In the genomic region with DNA sequence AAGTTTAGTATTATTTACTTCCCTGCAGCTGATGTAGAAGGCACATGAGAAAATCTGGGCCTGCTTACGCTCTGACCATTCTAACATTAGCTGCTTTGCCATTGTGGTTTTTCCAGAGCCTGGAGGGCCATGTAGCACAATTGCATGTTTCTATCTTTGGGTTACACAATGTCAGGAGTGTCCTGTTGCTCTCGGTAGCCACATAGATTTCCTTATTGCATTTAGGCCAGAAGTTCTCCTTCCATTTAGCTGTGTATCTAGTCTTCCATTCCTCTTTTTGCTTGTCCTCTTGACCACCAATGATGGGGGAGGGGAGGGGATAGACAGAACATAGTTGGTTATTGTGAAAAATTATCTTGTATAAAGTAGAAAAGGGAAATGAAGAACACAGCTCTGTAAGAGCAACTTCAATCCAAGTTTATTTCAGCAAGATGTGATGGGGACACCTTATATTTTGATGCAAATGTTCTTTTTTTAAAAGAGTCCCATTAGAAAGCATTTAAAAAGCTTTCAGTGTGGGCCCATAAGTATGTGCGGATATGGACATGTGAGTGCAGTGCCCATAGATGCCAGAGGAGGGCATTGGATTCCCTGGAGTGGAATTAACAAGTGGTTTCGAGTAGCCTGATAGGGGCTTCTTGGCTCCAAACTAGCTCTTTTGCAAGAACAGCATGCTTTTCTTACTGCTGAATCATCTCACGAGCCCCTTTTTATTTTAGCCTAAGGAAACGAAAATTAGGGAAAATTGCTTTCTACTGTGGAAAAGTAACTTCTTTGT, we compare ENCODE assay signal across 16 mouse cellular contexts. TPM values are rescaled to one million over a fixed set of nuclear protein-coding genes. Genes with fewer than 3 reads are reported as not detected.
A peak's percentile ranks its signal among the peaks of the same experiment; 100 is the strongest.
DNase-seq lines count a peak whose midpoint lies in the region; ATAC-seq and TF ChIP-seq lines count a peak whose summit lies in the region.
"Had no signal": no experiment of that assay in that cellular context is flagged by ENCODE, and none has a peak within 500 bp of the region (broad histone marks: within the 10 kb centered on the region; RNA-seq: fewer than 3 reads in every experiment).

No protein-coding gene starts in this region.

- H3K27ac ChIP-seq in hindbrain, postnatal 0 days = no peak overlapping the region
- H3K27ac ChIP-seq in hindbrain, embryonic 10.5 days = no peak overlapping the region
- H3K27ac ChIP-seq: hindbrain, embryonic 13.5 days; left cerebral cortex, adult 2 months; limb, embryonic 12.5 days; midbrain, embryonic 12.5 days had no signal

- no peak overlapping the region for H3K9ac ChIP-seq in hindbrain, postnatal 0 days (replicated peaks; ENCODE audit: low read length)
- H3K9ac ChIP-seq: hindbrain, embryonic 13.5 days; limb, embryonic 12.5 days; midbrain, embryonic 12.5 days had no signal

- WGBS in hindbrain, postnatal 0 days = 89% methylated on average over 6 of the region's 6 CpGs
- WGBS in hindbrain, embryonic 10.5 days = 89% methylated on average over 6 of the region's 6 CpGs

- no peaks in the 10 kb centered on the region for H3K9me3 ChIP-seq in hindbrain, postnatal 0 days (ENCODE audit: low read length)
- H3K9me3 ChIP-seq in hindbrain, embryonic 10.5 days = no peaks in the 10 kb centered on the region
- H3K9me3 ChIP-seq: hindbrain, embryonic 13.5 days; limb, embryonic 12.5 days; midbrain, embryonic 12.5 days had no signal

- no peaks in the 10 kb centered on the region for H3K4me1 ChIP-seq in hindbrain, postnatal 0 days (ENCODE audit: insufficient read depth, low read length)
- H3K4me1 ChIP-seq in hindbrain, embryonic 10.5 days (replicated peaks) = peaks cover 9% of the 10 kb centered on the region

- H3K4me3 ChIP-seq in hindbrain, postnatal 0 days (ENCODE audit: low read length) = no peak overlapping the region
- no peak overlapping the region for H3K4me3 ChIP-seq in hindbrain, embryonic 10.5 days
- H3K4me3 ChIP-seq: hindbrain, embryonic 13.5 days; left cerebral cortex, adult 2 months; limb, embryonic 12.5 days; midbrain, embryonic 12.5 days had no signal

- no peak overlapping the region for H3K4me2 ChIP-seq in hindbrain, postnatal 0 days (ENCODE audit: low read depth, low read length)
- H3K4me2 ChIP-seq: hindbrain, embryonic 13.5 days; limb, embryonic 12.5 days; midbrain, embryonic 12.5 days had no signal

- no peaks in the 10 kb centered on the region for H3K27me3 ChIP-seq in hindbrain, postnatal 0 days (ENCODE audit: insufficient read depth, low read length)
- no peaks in the 10 kb centered on the region for H3K27me3 ChIP-seq in hindbrain, embryonic 10.5 days (ENCODE audit: insufficient read depth, poor library complexity, severe bottlenecking)
- H3K27me3 ChIP-seq: hindbrain, embryonic 13.5 days; limb, embryonic 12.5 days; midbrain, embryonic 12.5 days had no signal

- DNase-seq in hindbrain, postnatal 0 days (ENCODE audit: low spot score) = no peak
- no peak for DNase-seq in hindbrain, embryonic 10.5 days (ENCODE audit: low spot score)
- peak; percentile 36 for DNase-seq in lung, postnatal 10 days
- DNase-seq in lung, postnatal 14 days = no peak
- DNase-seq in ZHBTc4 (ENCODE audit: low read depth, low spot score) = peak; percentile 28
- DNase-seq in embryo, embryonic 10 days (ENCODE audit: low spot score) = no peak
- DNase-seq: adrenal gland, postnatal 36 days; cerebellum, postnatal 25 days; kidney, adult 8-10 months; right cerebral cortex, postnatal 25 days had no signal

- ATAC-seq in hindbrain, postnatal 0 days = no peak
- peak; percentile 76 for ATAC-seq in megakaryocyte progenitor cell, adult 5-6 weeks (replicated peaks; ENCODE audit: poor library complexity)
- ATAC-seq in monocyte, adult 5-6 weeks (replicated peaks; ENCODE audit: insufficient number of reproducible peaks, low FRiP score, low TSS enrichment, poor library complexity, severe bottlenecking) = no peak

- H3K36me3 ChIP-seq in hindbrain, postnatal 0 days (ENCODE audit: insufficient read depth, low read length) = no peaks in the 10 kb centered on the region
- peaks cover 25% of the 10 kb centered on the region for H3K36me3 ChIP-seq in hindbrain, embryonic 10.5 days

- peak; percentile 42; the same call in 1 of the 2 replicates for TF ChIP-seq CTCF in hindbrain, postnatal 0 days (IDR thresholded peaks at IDR 0.05; ENCODE audit: low read depth)

RNA-seq across cellular contexts. Expression of gene Scaf8, which starts 10.4 kb away (rescaled TPM):
- 38.9 and 42.8 TPM in 2 replicates for total RNA-seq in hindbrain, postnatal 0 days (2014; rRNA removed)
- polyA plus RNA-seq in hindbrain, postnatal 0 days (2015; fragmentation: Nextera tagmentation; extraction: Ambion mirVana) = 15.1 and 15.6 TPM in 2 replicates
- polyA plus RNA-seq in hindbrain, embryonic 10.5 days (2016; fragmentation: Nextera tagmentation; extraction: Ambion mirVana) = 18.7 and 21.1 TPM in 2 replicates
- 35.9 and 37.9 TPM in 2 replicates for total RNA-seq in megakaryocyte progenitor cell, adult 5-6 weeks (2015)
- 30.2 and 35.3 TPM in 2 replicates for total RNA-seq in megakaryocyte progenitor cell, adult 5-6 weeks (2017)
- 49.7 to 91.4 TPM (median 50.3 TPM) in 3 replicates for total RNA-seq in monocyte, adult 5-6 weeks (2017)

Comparison
In these comparisons a context has a peak if more than half of its experiments do, and no peak if none do; other contexts are left out.
1. DNase-seq: peak in lung, postnatal 10 days (single experiment) and ZHBTc4 (single experiment); none in hindbrain, postnatal 0 days (single experiment), hindbrain, embryonic 10.5 days (single experiment), lung, postnatal 14 days (single experiment) and embryo, embryonic 10 days (single experiment).